Mouse (Mus musculus) ES-Bruce4 (cell line): ENCODE measurements around the gene Lamc3. TPM values are rescaled to one million over a fixed set of nuclear protein-coding genes. Genes with fewer than 3 reads are reported as not detected.

Experiments used
- H3K27ac ChIP-seq: 2 replicates; pipeline ENCODE4 v1.5.1; 2012; ENCODE audit warnings: low read length, inconsistent platforms; ENCODE audit not compliant: insufficient read depth
- H3K27me3 ChIP-seq: 2 replicates; pipeline ENCODE4 v1.6.1; 2012; ENCODE audit warnings: mild to moderate bottlenecking, low read length, inconsistent platforms; ENCODE audit not compliant: control insufficient read depth, poor library complexity, insufficient read depth, severe bottlenecking
- H3K36me3 ChIP-seq: 2 replicates; pipeline ENCODE4 v1.6.1; 2012; ENCODE audit warnings: inconsistent platforms, mild to moderate bottlenecking, low read length, moderate library complexity; ENCODE audit not compliant: control insufficient read depth, poor library complexity, insufficient read depth, severe bottlenecking
- H3K4me1 ChIP-seq: one replicate; pipeline ENCODE4 v1.8.1; 2011; ENCODE audit warnings: low read length; ENCODE audit not compliant: control insufficient read depth, insufficient read depth
- H3K4me3 ChIP-seq: 2 replicates; pipeline ENCODE4 v1.5.1; 2011; ENCODE audit warnings: low read depth, mild to moderate bottlenecking, low read length
- H3K9ac ChIP-seq: 2 replicates; pipeline ENCODE4 v1.6.1; 2012; ENCODE audit warnings: low read depth, mild to moderate bottlenecking, inconsistent platforms; ENCODE audit not compliant: poor library complexity, severe bottlenecking
- H3K9me3 ChIP-seq: replicated peaks from 2 replicates; pipeline ENCODE4 v1.6.1; 2012; ENCODE audit warnings: mild to moderate bottlenecking, low read length, inconsistent platforms; ENCODE audit not compliant: control insufficient read depth, poor library complexity, insufficient read depth, severe bottlenecking
- CTCF ChIP-seq: IDR thresholded peaks from one replicate; pipeline ENCODE4 v1.8.1; 2011; ENCODE audit warnings: low read depth, low read length
- EP300 ChIP-seq: IDR thresholded peaks from 2 replicates; pipeline ENCODE4 v1.6.1; 2011; ENCODE audit warnings: low read depth, low read length; ENCODE audit not compliant: insufficient read depth
- POLR2A ChIP-seq: IDR thresholded peaks from one replicate; pipeline ENCODE4 v1.8.1; 2011; ENCODE audit warnings: low read length; ENCODE audit not compliant: insufficient read depth
- polyA plus RNA-seq: library from polyadenylated mRNA; stranded (reverse); fragments of >200 nt; gene quantifications from 2 replicates; pipeline ENCODE4 v1.2.4, GENCODE M21; 2011; ENCODE audit warnings: low read depth; ENCODE audit not compliant: missing spikeins, insufficient read depth, insufficient read length

The Lamc3 gene
- polyA plus RNA-seq, 1 experiment = not detected

- no peaks in the 10 kb centered on the region for H3K27me3 ChIP-seq
- no peaks in the 10 kb centered on the region for H3K9me3 ChIP-seq
- no peak overlapping the region for H3K27ac ChIP-seq
- no peak overlapping the region for H3K4me3 ChIP-seq
- no peak overlapping the region for H3K9ac ChIP-seq
- H3K36me3 ChIP-seq = no peaks in the 10 kb centered on the region
- no peaks in the 10 kb centered on the region for H3K4me1 ChIP-seq
- TF ChIP-seq EP300 (no peak), POLR2A (no peak)
Measured at GRCm38 (mm10) chr2:31894221-31894870, 7.3 kb downstream of the Lamc3 start.

- TF ChIP-seq CTCF = no peak
- no peak for TF ChIP-seq EP300
- TF ChIP-seq POLR2A = no peak
- Histone ChIP-seq H3K27ac (no peak overlapping the region), H3K4me1 (no peaks in the 10 kb centered on the region), H3K27me3 (no peaks in the 10 kb centered on the region), H3K9ac (no peak overlapping the region), H3K9me3 (no peaks in the 10 kb centered on the region), H3K4me3 (no peak overlapping the region), H3K36me3 (no peaks in the 10 kb centered on the region)
Measured at GRCm38 (mm10) chr2:31900932-31901331, 13.8 kb downstream of the Lamc3 start.

GRCm38 (mm10) chr2:31901659-31902362, 14.7 kb downstream of the Lamc3 start:
- no peak for TF ChIP-seq CTCF
- peak; percentile 50 for TF ChIP-seq POLR2A
- no peak for TF ChIP-seq EP300
- H3K36me3 ChIP-seq = no peaks in the 10 kb centered on the region

GRCm38 (mm10) chr2:31904089-31904488, 17.0 kb downstream of the Lamc3 start:
- H3K4me3 ChIP-seq = no peak overlapping the region
- H3K36me3 ChIP-seq = no peaks in the 10 kb centered on the region
- no peaks in the 10 kb centered on the region for H3K27me3 ChIP-seq
- no peak overlapping the region for H3K27ac ChIP-seq
- H3K9ac ChIP-seq = no peak overlapping the region
- no peaks in the 10 kb centered on the region for H3K9me3 ChIP-seq
- no peaks in the 10 kb centered on the region for H3K4me1 ChIP-seq
- TF ChIP-seq EP300 = no peak
- TF ChIP-seq CTCF = no peak
- TF ChIP-seq POLR2A = no peak

More at GRCm38 (mm10) chr2:31901659-31902362, 14.7 kb downstream of the Lamc3 start:
- H3K9ac ChIP-seq = no peak overlapping the region
- H3K9me3 ChIP-seq = no peaks in the 10 kb centered on the region
- no peaks in the 10 kb centered on the region for H3K4me1 ChIP-seq
- H3K27me3 ChIP-seq = no peaks in the 10 kb centered on the region
- H3K4me3 ChIP-seq = no peak overlapping the region
- H3K27ac ChIP-seq = no peak overlapping the region

- Histone ChIP-seq H3K27ac (no peak overlapping the region), H3K9ac (no peak overlapping the region), H3K27me3 (no peaks in the 10 kb centered on the region), H3K4me1 (no peaks in the 10 kb centered on the region), H3K9me3 (no peaks in the 10 kb centered on the region), H3K4me3 (no peak overlapping the region), H3K36me3 (no peaks in the 10 kb centered on the region)
- TF ChIP-seq CTCF (peak; percentile 48), EP300 (no peak), POLR2A (no peak)
Measured at GRCm38 (mm10) chr2:31904622-31905021, 17.5 kb downstream of the Lamc3 start.

GRCm38 (mm10) chr2:31905682-31906081, 18.6 kb downstream of the Lamc3 start:
- Histone ChIP-seq H3K4me3 (no peak overlapping the region), H3K27ac (no peak overlapping the region), H3K9me3 (no peaks in the 10 kb centered on the region), H3K27me3 (no peaks in the 10 kb centered on the region), H3K9ac (no peak overlapping the region), H3K36me3 (no peaks in the 10 kb centered on the region), H3K4me1 (no peaks in the 10 kb centered on the region)
- TF ChIP-seq POLR2A (no peak), CTCF (no peak), EP300 (no peak)
